Mouse (Mus musculus): Measurements from ENCODE around the gene Otud7a. TPM values are rescaled to one million over a fixed set of nuclear protein-coding genes. Genes with fewer than 3 reads are reported as not detected.

Otud7a gene
- polyA plus RNA-seq, 1 experiment from 2014 or later, result 0.48 TPM

DNA sequence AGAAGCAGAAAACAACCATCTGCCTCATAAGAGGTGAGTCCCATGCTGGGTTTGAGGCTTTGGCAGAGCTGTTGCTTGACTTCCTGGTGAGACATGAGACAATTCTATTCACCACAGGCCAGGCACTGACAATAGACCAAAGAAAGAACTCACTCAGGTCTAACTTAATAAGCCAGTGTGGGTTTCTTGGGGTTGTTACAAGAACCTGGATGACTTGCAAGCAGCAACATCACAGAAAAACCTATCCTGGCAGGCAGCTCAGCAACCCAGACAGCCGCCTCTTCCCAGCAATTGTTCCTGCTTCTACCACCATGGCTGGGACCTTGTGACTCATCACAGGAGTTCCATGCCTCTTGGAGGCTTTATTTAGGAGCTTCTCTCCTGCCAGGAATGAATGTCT is 329.7 kb downstream of the Otud7a start:
- H3K9ac ChIP-seq (replicated peaks; ENCODE audit: low read depth, low read length), result no peak overlapping the region
- H3K4me3 ChIP-seq (ENCODE audit: low read depth, low read length), result no peak overlapping the region
- no peaks in the 10 kb centered on the region for H3K27me3 ChIP-seq (ENCODE audit: control insufficient read depth, insufficient read depth, low read length)
- no peak overlapping the region for H3K27ac ChIP-seq (ENCODE audit: low read length)
- H3K36me3 ChIP-seq (ENCODE audit: control insufficient read depth, insufficient read depth, low read length), result no peaks in the 10 kb centered on the region
- H3K4me2 ChIP-seq (replicated peaks; ENCODE audit: low read depth, low read length), result no peak overlapping the region
- no peak for ATAC-seq (ENCODE audit: insufficient number of reproducible peaks, insufficient read depth, low FRiP score, low read depth)
- no peaks in the 10 kb centered on the region for H3K9me3 ChIP-seq (ENCODE audit: control insufficient read depth, low read depth, low read length)
- no peaks in the 10 kb centered on the region for H3K4me1 ChIP-seq (ENCODE audit: control insufficient read depth, insufficient read depth, low read length)
- WGBS, result 75% methylated on average over 1 of the region's 1 CpGs

- no peaks in the 10 kb centered on the region for H3K36me3 ChIP-seq (ENCODE audit: control insufficient read depth, insufficient read depth, low read length)
- no peaks in the 10 kb centered on the region for H3K4me1 ChIP-seq (ENCODE audit: control insufficient read depth, insufficient read depth, low read length)
- no peak overlapping the region for H3K9ac ChIP-seq (replicated peaks; ENCODE audit: low read depth, low read length)
- H3K27ac ChIP-seq (ENCODE audit: low read length), result no peak overlapping the region
- H3K27me3 ChIP-seq (ENCODE audit: control insufficient read depth, insufficient read depth, low read length), result no peaks in the 10 kb centered on the region
- 87% methylated on average over 4 of the region's 4 CpGs for WGBS
- H3K4me3 ChIP-seq (ENCODE audit: low read depth, low read length), result no peak overlapping the region
- H3K9me3 ChIP-seq (ENCODE audit: control insufficient read depth, low read depth, low read length), result no peaks in the 10 kb centered on the region
- no peak overlapping the region for H3K4me2 ChIP-seq (replicated peaks; ENCODE audit: low read depth, low read length)
- ATAC-seq (ENCODE audit: insufficient number of reproducible peaks, insufficient read depth, low FRiP score, low read depth), result no peak
Measured at GRCm38 (mm10) chr7:63777328-63777727, 332.8 kb downstream of the Otud7a start.

- no peak overlapping the region for H3K27ac ChIP-seq (ENCODE audit: low read length)
- H3K36me3 ChIP-seq (ENCODE audit: control insufficient read depth, insufficient read depth, low read length), result no peaks in the 10 kb centered on the region
- no peaks in the 10 kb centered on the region for H3K4me1 ChIP-seq (ENCODE audit: control insufficient read depth, insufficient read depth, low read length)
- H3K4me2 ChIP-seq (replicated peaks; ENCODE audit: low read depth, low read length), result no peak overlapping the region
- ATAC-seq (ENCODE audit: insufficient number of reproducible peaks, insufficient read depth, low FRiP score, low read depth), result no peak
- H3K4me3 ChIP-seq (ENCODE audit: low read depth, low read length), result no peak overlapping the region
- no peaks in the 10 kb centered on the region for H3K9me3 ChIP-seq (ENCODE audit: control insufficient read depth, low read depth, low read length)
- H3K9ac ChIP-seq (replicated peaks; ENCODE audit: low read depth, low read length), result no peak overlapping the region
- no peaks in the 10 kb centered on the region for H3K27me3 ChIP-seq (ENCODE audit: control insufficient read depth, insufficient read depth, low read length)
- 84% methylated on average over 3 of the region's 3 CpGs for WGBS
Measured at GRCm38 (mm10) chr7:63780821-63781220, 336.3 kb downstream of the Otud7a start.

DNA sequence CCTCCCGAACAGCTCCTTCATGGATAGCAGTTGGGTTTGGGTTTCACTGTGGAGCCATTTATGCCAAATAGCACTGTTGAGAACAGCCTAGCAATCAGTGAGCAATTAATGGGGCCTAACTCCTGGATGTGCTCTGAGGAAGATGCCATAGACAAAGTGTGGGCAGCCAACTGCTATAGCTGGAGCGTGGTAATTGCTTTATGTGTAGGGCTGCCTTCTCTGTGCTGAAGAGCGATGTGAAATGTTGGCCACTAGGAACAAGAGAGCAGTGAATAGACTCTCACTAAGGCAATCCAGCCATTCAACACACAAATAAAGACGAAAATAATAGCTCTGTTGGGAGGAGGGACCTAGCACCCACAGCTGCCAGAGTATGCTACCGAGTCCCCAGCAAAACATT is 345.2 kb downstream of the Otud7a start:
- no peak overlapping the region for H3K4me2 ChIP-seq (replicated peaks; ENCODE audit: low read depth, low read length)
- H3K36me3 ChIP-seq (ENCODE audit: control insufficient read depth, insufficient read depth, low read length), result no peaks in the 10 kb centered on the region
- no peaks in the 10 kb centered on the region for H3K27me3 ChIP-seq (ENCODE audit: control insufficient read depth, insufficient read depth, low read length)
- no peak overlapping the region for H3K4me3 ChIP-seq (ENCODE audit: low read depth, low read length)
- 89% methylated on average over 5 of the region's 5 CpGs for WGBS
- H3K9ac ChIP-seq (replicated peaks; ENCODE audit: low read depth, low read length), result no peak overlapping the region
- H3K27ac ChIP-seq (ENCODE audit: low read length), result no peak overlapping the region
- no peak for ATAC-seq (ENCODE audit: insufficient number of reproducible peaks, insufficient read depth, low FRiP score, low read depth)
- no peaks in the 10 kb centered on the region for H3K9me3 ChIP-seq (ENCODE audit: control insufficient read depth, low read depth, low read length)
- no peaks in the 10 kb centered on the region for H3K4me1 ChIP-seq (ENCODE audit: control insufficient read depth, insufficient read depth, low read length)

GRCm38 (mm10) chr7:63796001-63796632 is 351.6 kb downstream of the Otud7a start:
- no peak overlapping the region for H3K9ac ChIP-seq (replicated peaks; ENCODE audit: low read depth, low read length)
- H3K9me3 ChIP-seq (ENCODE audit: control insufficient read depth, low read depth, low read length), result no peaks in the 10 kb centered on the region
- H3K4me3 ChIP-seq (ENCODE audit: low read depth, low read length), result no peak overlapping the region
- no peaks in the 10 kb centered on the region for H3K36me3 ChIP-seq (ENCODE audit: control insufficient read depth, insufficient read depth, low read length)
- no peaks in the 10 kb centered on the region for H3K4me1 ChIP-seq (ENCODE audit: control insufficient read depth, insufficient read depth, low read length)
- WGBS, result 29% methylated on average over 8 of the region's 8 CpGs
- no peaks in the 10 kb centered on the region for H3K27me3 ChIP-seq (ENCODE audit: control insufficient read depth, insufficient read depth, low read length)
- no peak overlapping the region for H3K4me2 ChIP-seq (replicated peaks; ENCODE audit: low read depth, low read length)
- ATAC-seq (ENCODE audit: insufficient number of reproducible peaks, insufficient read depth, low FRiP score, low read depth), result no peak
- no peak overlapping the region for H3K27ac ChIP-seq (ENCODE audit: low read length)

DNA sequence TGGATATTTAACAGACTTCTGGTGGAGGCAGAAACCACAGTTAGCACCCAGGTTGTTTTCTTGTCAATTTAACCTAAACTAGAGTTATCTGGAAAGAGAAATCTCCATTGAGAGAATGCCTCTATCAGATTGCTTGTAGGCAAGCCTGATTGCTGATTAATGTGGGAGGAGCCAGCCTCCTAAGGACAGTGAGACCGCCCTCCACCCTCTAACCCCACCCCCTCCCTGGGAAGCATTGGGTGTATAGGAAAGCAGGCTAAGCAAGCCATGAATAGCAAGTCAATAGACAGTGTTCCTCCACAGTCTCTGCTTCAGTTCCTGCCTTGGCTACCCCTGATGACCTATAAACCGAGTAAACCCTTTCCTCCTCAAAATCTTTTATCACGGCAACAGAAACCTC is 353.9 kb downstream of the Otud7a start:
- Histone ChIP-seq H3K27me3 (ENCODE audit: control insufficient read depth, insufficient read depth, low read length) (no peaks in the 10 kb centered on the region), H3K4me2 (replicated peaks; ENCODE audit: low read depth, low read length) (no peak overlapping the region), H3K4me1 (ENCODE audit: control insufficient read depth, insufficient read depth, low read length) (no peaks in the 10 kb centered on the region), H3K9ac (replicated peaks; ENCODE audit: low read depth, low read length) (no peak overlapping the region), H3K4me3 (ENCODE audit: low read depth, low read length) (no peak overlapping the region), H3K27ac (ENCODE audit: low read length) (no peak overlapping the region), H3K9me3 (ENCODE audit: control insufficient read depth, low read depth, low read length) (no peaks in the 10 kb centered on the region), H3K36me3 (ENCODE audit: control insufficient read depth, insufficient read depth, low read length) (no peaks in the 10 kb centered on the region)
- WGBS, result 72% methylated on average over 3 of the region's 3 CpGs
- ATAC-seq (ENCODE audit: insufficient number of reproducible peaks, insufficient read depth, low FRiP score, low read depth), result no peak

DNA sequence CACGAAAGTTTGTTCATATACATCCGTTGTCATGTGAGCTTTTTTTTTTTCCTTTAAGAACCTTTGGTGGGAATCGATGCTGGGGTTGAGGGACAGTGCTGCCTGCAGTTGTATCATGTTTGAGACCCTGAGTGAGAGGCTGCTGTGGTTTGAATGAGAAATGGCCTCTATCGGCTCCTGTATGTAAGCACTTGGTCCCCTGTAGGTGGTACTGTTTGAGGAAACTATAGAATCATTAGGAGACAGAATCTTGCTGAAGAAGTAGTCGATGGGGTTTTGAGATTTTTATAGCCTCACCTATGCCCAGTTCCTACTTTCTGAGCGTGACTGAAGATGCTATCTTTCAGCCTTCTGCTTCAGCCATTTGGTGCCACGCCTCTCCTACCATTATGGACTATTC is 354.8 kb downstream of the Otud7a start:
- Histone ChIP-seq H3K9me3 (ENCODE audit: control insufficient read depth, low read depth, low read length) (no peaks in the 10 kb centered on the region), H3K27me3 (ENCODE audit: control insufficient read depth, insufficient read depth, low read length) (no peaks in the 10 kb centered on the region), H3K4me1 (ENCODE audit: control insufficient read depth, insufficient read depth, low read length) (no peaks in the 10 kb centered on the region), H3K9ac (replicated peaks; ENCODE audit: low read depth, low read length) (no peak overlapping the region), H3K4me3 (ENCODE audit: low read depth, low read length) (no peak overlapping the region), H3K36me3 (ENCODE audit: control insufficient read depth, insufficient read depth, low read length) (no peaks in the 10 kb centered on the region), H3K27ac (ENCODE audit: low read length) (no peak overlapping the region), H3K4me2 (replicated peaks; ENCODE audit: low read depth, low read length) (no peak overlapping the region)
- no peak for ATAC-seq (ENCODE audit: insufficient number of reproducible peaks, insufficient read depth, low FRiP score, low read depth)
- WGBS, result 87% methylated on average over 7 of the region's 7 CpGs

DNA sequence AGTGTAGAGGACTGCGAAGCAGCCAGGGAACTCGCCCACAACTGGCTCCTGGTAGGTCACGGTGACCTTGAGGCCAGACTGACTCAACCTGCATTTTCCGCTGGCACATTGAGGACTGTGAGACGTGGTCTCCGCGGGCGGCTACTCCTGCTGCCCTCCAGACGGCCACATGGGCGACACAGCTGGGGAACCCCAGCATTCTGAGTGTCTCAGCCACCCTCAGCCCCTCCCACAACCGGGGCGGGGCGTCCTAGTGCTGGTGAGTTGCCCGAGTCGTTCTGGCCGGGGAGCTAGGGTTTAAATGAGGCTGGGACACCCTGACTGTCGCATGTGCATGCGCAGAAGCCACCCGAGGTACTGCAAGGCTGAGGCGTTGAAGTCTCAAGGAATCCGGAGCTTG is 358.2 kb downstream of the Otud7a start:
- WGBS, result 89% methylated on average over 21 of the region's 21 CpGs
- ATAC-seq (ENCODE audit: insufficient number of reproducible peaks, insufficient read depth, low FRiP score, low read depth), result no peak
- Histone ChIP-seq H3K36me3 (ENCODE audit: control insufficient read depth, insufficient read depth, low read length) (no peaks in the 10 kb centered on the region), H3K9ac (replicated peaks; ENCODE audit: low read depth, low read length) (no peak overlapping the region), H3K4me1 (ENCODE audit: control insufficient read depth, insufficient read depth, low read length) (no peaks in the 10 kb centered on the region), H3K27ac (ENCODE audit: low read length) (no peak overlapping the region), H3K9me3 (ENCODE audit: control insufficient read depth, low read depth, low read length) (no peaks in the 10 kb centered on the region), H3K27me3 (ENCODE audit: control insufficient read depth, insufficient read depth, low read length) (no peaks in the 10 kb centered on the region), H3K4me3 (ENCODE audit: low read depth, low read length) (no peak overlapping the region), H3K4me2 (replicated peaks; ENCODE audit: low read depth, low read length) (no peak overlapping the region)
